Mouse (Mus musculus) CH12.LX (cell line): Measurements from ENCODE around the gene Arhgef2. TPM values are rescaled to one million over a fixed set of nuclear protein-coding genes. Genes with fewer than 3 reads are reported as not detected.
A peak's percentile ranks its signal among the peaks of the same experiment; 100 is the strongest.

Source experiments
- DNase-seq: peaks from one replicate; pipeline ENCODE4 v3.0.0-alpha.2; 2013; ENCODE audit errors: extremely low read depth
- H3K27ac ChIP-seq: 2 replicates; pipeline ENCODE4 v1.5.1; 2012; ENCODE audit warnings: low read depth, mild to moderate bottlenecking, control low read depth, moderate library complexity; ENCODE audit not compliant: insufficient read depth
- H3K27me3 ChIP-seq: replicated peaks from 2 replicates; pipeline ENCODE3; 2012; ENCODE audit warnings: inconsistent platforms
- H3K36me3 ChIP-seq, 2 experiments: replicated peaks in 1 of 2; 2 replicates each; pipeline versions ENCODE3 to v1.6.1; 2012; ENCODE audit warnings: inconsistent platforms in 1 of 2, low read length in 1 of 2, mild to moderate bottlenecking in 1 of 2, mixed read lengths in 1 of 2, moderate library complexity in 1 of 2; ENCODE audit not compliant: control insufficient read depth in 1 of 2, insufficient read depth in 1 of 2
- H3K4me1 ChIP-seq, 2 experiments: 2 replicates each; pipeline ENCODE4 v1.6.1; 2012; ENCODE audit warnings: inconsistent platforms in 1 of 2, moderate library complexity in 1 of 2; ENCODE audit not compliant: insufficient read depth in 2 of 2, control insufficient read depth in 1 of 2
- H3K4me2 ChIP-seq: 2 replicates; pipeline ENCODE4 v1.6.1; 2012; ENCODE audit warnings: low read depth, mild to moderate bottlenecking, control low read depth; ENCODE audit not compliant: poor library complexity, insufficient read depth, severe bottlenecking
- H3K4me3 ChIP-seq, 3 experiments: fragments of 150-350 bp in 1 of 3; sonication (generic) in 1 of 3; replicated peaks in 1 of 3; 2 replicates each; pipeline versions ENCODE3 to v1.5.1; 2011 to 2012; ENCODE audit warnings: low read depth in 2 of 3, low read length in 2 of 3, mild to moderate bottlenecking in 2 of 3, moderate library complexity in 2 of 3, control low read depth in 1 of 3, improper control_type of control experiment in 1 of 3, inconsistent platforms in 1 of 3, mixed read lengths in 1 of 3; ENCODE audit not compliant: poor library complexity in 1 of 3
- H3K79me2 ChIP-seq: replicated peaks from 2 replicates; pipeline ENCODE4 v1.6.1; 2012; ENCODE audit warnings: mild to moderate bottlenecking, moderate library complexity; ENCODE audit not compliant: control insufficient read depth, poor library complexity, insufficient read depth, severe bottlenecking; ENCODE audit errors: extremely low read depth
- H3K9ac ChIP-seq: 2 replicates; pipeline ENCODE4 v1.6.1; 2012; ENCODE audit warnings: low read depth, mild to moderate bottlenecking, control low read depth, moderate library complexity; ENCODE audit not compliant: insufficient read depth
- H3K9me3 ChIP-seq: replicated peaks from 2 replicates; pipeline ENCODE3; 2012; ENCODE audit warnings: low read length, inconsistent platforms, mixed read lengths
- BHLHE40 ChIP-seq: IDR thresholded peaks from 2 replicates; pipeline ENCODE4 v1.6.1; 2011; ENCODE audit warnings: mild to moderate bottlenecking, low read depth, low read length, improper control_type of control experiment
- CHD1 ChIP-seq: IDR thresholded peaks from 2 replicates; pipeline ENCODE4 v1.6.1; 2012; ENCODE audit warnings: low read depth, low read length, improper control_type of control experiment, inconsistent platforms
- CHD2 ChIP-seq: IDR thresholded peaks from 2 replicates; pipeline ENCODE4 v1.6.1; 2011; ENCODE audit warnings: low read length, improper control_type of control experiment
- ELF1 ChIP-seq: IDR thresholded peaks from 2 replicates; pipeline ENCODE4 v1.6.1; 2014; ENCODE audit warnings: low read depth, mild to moderate bottlenecking, inconsistent platforms, low read length, improper control_type of control experiment
- EP300 ChIP-seq: IDR thresholded peaks from 2 replicates; pipeline ENCODE4 v1.6.1; 2011; ENCODE audit warnings: low read length, improper control_type of control experiment
- HCFC1 ChIP-seq: IDR thresholded peaks from 2 replicates; pipeline ENCODE4 v1.6.1; 2012; ENCODE audit warnings: low read depth, mild to moderate bottlenecking, inconsistent platforms, low read length, improper control_type of control experiment
- IRF4 ChIP-seq: IDR thresholded peaks from 2 replicates; pipeline ENCODE4 v1.6.1; 2014; ENCODE audit warnings: low read depth, mild to moderate bottlenecking, inconsistent platforms, low read length, improper control_type of control experiment
- JUN ChIP-seq: IDR thresholded peaks from 2 replicates; pipeline ENCODE4 v1.6.1; 2011; ENCODE audit warnings: low read depth, mild to moderate bottlenecking, low read length, improper control_type of control experiment, moderate library complexity; ENCODE audit not compliant: insufficient read depth
- JUND ChIP-seq: conservative IDR thresholded peaks from 2 replicates; pipeline ENCODE4 v1.6.1; 2011; ENCODE audit warnings: low read depth, low read length, improper control_type of control experiment
- MEF2A ChIP-seq: IDR thresholded peaks from 2 replicates; pipeline ENCODE4 v1.6.1; 2014; ENCODE audit warnings: low read depth, mild to moderate bottlenecking, inconsistent platforms, low read length, improper control_type of control experiment, borderline replicate concordance
- NELFE ChIP-seq: IDR thresholded peaks from 2 replicates; pipeline ENCODE4 v1.6.1; 2011; ENCODE audit warnings: low read depth, low read length, improper control_type of control experiment
- NRF1 ChIP-seq: IDR thresholded peaks from 2 replicates; pipeline ENCODE4 v1.6.1; 2014; ENCODE audit warnings: low read depth, mild to moderate bottlenecking, inconsistent platforms, low read length, improper control_type of control experiment, moderate library complexity
- POLR2A ChIP-seq: IDR thresholded peaks from 2 replicates; pipeline ENCODE4 v1.6.1; 2011; ENCODE audit warnings: low read depth, mild to moderate bottlenecking, improper control_type of control experiment, low read length
- RCOR1 ChIP-seq: conservative IDR thresholded peaks from 2 replicates; pipeline ENCODE4 v1.6.1; 2012; ENCODE audit warnings: low read depth, mild to moderate bottlenecking, inconsistent platforms, low read length, improper control_type of control experiment
- TBP ChIP-seq: conservative IDR thresholded peaks from 2 replicates; pipeline ENCODE4 v1.6.1; 2011; ENCODE audit warnings: low read depth, low read length, improper control_type of control experiment
- TCF12 ChIP-seq: IDR thresholded peaks from 2 replicates; pipeline ENCODE4 v1.6.1; 2014; ENCODE audit warnings: low read depth, mild to moderate bottlenecking, inconsistent platforms, low read length, improper control_type of control experiment
- UBTF ChIP-seq: IDR thresholded peaks from 2 replicates; pipeline ENCODE4 v1.6.1; 2012; ENCODE audit warnings: low read depth, mild to moderate bottlenecking, inconsistent platforms, low read length, improper control_type of control experiment, moderate library complexity
- USF1 ChIP-seq: IDR thresholded peaks from 2 replicates; pipeline ENCODE4 v1.6.1; 2014; ENCODE audit warnings: low read depth, mild to moderate bottlenecking, inconsistent platforms, low read length, improper control_type of control experiment
- USF2 ChIP-seq: conservative IDR thresholded peaks from 2 replicates; pipeline ENCODE4 v1.6.1; 2011; ENCODE audit warnings: low read depth, low read length, improper control_type of control experiment
- ZKSCAN1 ChIP-seq: IDR thresholded peaks from 2 replicates; pipeline ENCODE4 v1.6.1; 2012; ENCODE audit warnings: low read depth, inconsistent platforms, low read length, improper control_type of control experiment, borderline replicate concordance
- dilution Hi-C: fragments of 300-500 bp; cut with MboI; formaldehyde crosslinking; loops from 2 replicates; pipeline ENCODE4 v1.14.3; 2020; ENCODE audit warnings: low sequenced_read_pairs; ENCODE audit not compliant: extremely low pct_unique_long_range_greater_than_20kb, extremely low pct_ligation_motif_present
- in situ Hi-C: fragments of 300-500 bp; cut with MboI; formaldehyde crosslinking; loops from 3 replicates; pipeline ENCODE4 v1.14.3; 2019; ENCODE audit warnings: low sequenced_read_pairs, low pct_ligation_motif_present, low pct_unique_long_range_greater_than_20kb, mixed read lengths
- polyA plus RNA-seq: library from polyadenylated mRNA; unstranded; fragments of >175 nt; gene quantifications from 2 replicates; pipeline ENCODE4 v1.2.1, GENCODE M21; 2012; ENCODE audit warnings: low read depth; ENCODE audit not compliant: insufficient read length
- total RNA-seq, 2 experiments: library from RNA; depleted of rRNA; stranded (reverse); fragments of 300-350 nt in 1 of 2; fragments of >200 nt in 1 of 2; gene quantifications; 2 replicates each; pipeline ENCODE4 v1.2.3; 2012 to 2014

Arhgef2 gene
- total and polyA plus RNA-seq, 3 experiments = 18.5 to 43.9 (median 43.1) TPM

- peak; percentile 71 for DNase-seq
- H3K79me2 ChIP-seq = peaks cover 49% of the 10 kb centered on the region
- H3K4me1 ChIP-seq = peaks cover 23 to 68% of the 10 kb centered on the region in 2 experiments
- H3K4me2 ChIP-seq = peak overlapping the region; percentile 70
- in situ Hi-C loops = loop anchor here (25.0 kb wide), 1 partner anchor 116 kb away; no protein-coding TSS in a partner anchor
- H3K27ac ChIP-seq = peak overlapping the region; percentile 70
- dilution Hi-C loops = no loop called here
- H3K36me3 ChIP-seq = peaks cover 10 to 25% of the 10 kb centered on the region in 2 experiments
- H3K4me3 ChIP-seq = peak overlapping the region; percentile 88 to 97 (median 88)
- TF ChIP-seq ELF1 = peak; percentile 80
- TF ChIP-seq IRF4 = peak; percentile 55; the same call in 1 of the 2 replicates
- TF ChIP-seq BHLHE40 = peak; percentile 76
- TF ChIP-seq JUN = no peak
- TF ChIP-seq TBP = 0 out of 2 replicates have a peak, but pooled peaks have one; percentile 34
- peak; percentile 68 for TF ChIP-seq TCF12
- no peak for TF ChIP-seq ZKSCAN1
- no peak for TF ChIP-seq RCOR1
- no peak for TF ChIP-seq NRF1
- no peak; the same call in 1 of the 2 replicates for TF ChIP-seq NELFE
- no peak for TF ChIP-seq USF1
- TF ChIP-seq HCFC1 = no peak; the same call in 1 of the 2 replicates
- TF ChIP-seq CHD2 = peak; percentile 66; the same call in 1 of the 2 replicates
- peak; percentile 69; the same call in 1 of the 2 replicates for TF ChIP-seq UBTF
- TF ChIP-seq MEF2A = no peak
- TF ChIP-seq CHD1 = 0 out of 2 replicates have a peak, but pooled peaks have one; percentile 3
- peak; percentile 71 for TF ChIP-seq POLR2A
- TF ChIP-seq JUND = no peak
- TF ChIP-seq EP300 = no peak
- TF ChIP-seq USF2 = no peak
- peaks cover 8% of the 10 kb centered on the region for H3K27me3 ChIP-seq
- H3K9me3 ChIP-seq = no peaks in the 10 kb centered on the region
- peak overlapping the region; percentile 97 for H3K9ac ChIP-seq
Observed at GRCm38 (mm10) chr3:88620992-88621536, 15.3 kb downstream of the Arhgef2 start.
